Mouse (Mus musculus) embryonic facial prominence, embryonic 12.5 days (tissue): Measurements from ENCODE around the gene Tsr2. TPM values are rescaled to one million over a fixed set of nuclear protein-coding genes. Genes with fewer than 3 reads are reported as not detected.
A peak's percentile ranks its signal among the peaks of the same experiment; 100 is the strongest.

Experiments
- ATAC-seq: fragments of 200-750 bp; cut with Nextera tagmentation; 2 replicates; pipeline ENCODE4 v1.8.0; 2017; ENCODE audit not compliant: insufficient number of reproducible peaks, insufficient read depth, low FRiP score, low TSS enrichment
- H3K27ac ChIP-seq: fragments of 300-500 bp; sonication (generic); 2 replicates; pipeline ENCODE4 v1.5.1; 2016; ENCODE audit warnings: mild to moderate bottlenecking
- H3K27me3 ChIP-seq: fragments of 300-500 bp; sonication (generic); 2 replicates; pipeline ENCODE4 v1.6.1; 2016; ENCODE audit warnings: mild to moderate bottlenecking, moderate library complexity
- H3K36me3 ChIP-seq: fragments of 300-500 bp; sonication (generic); 2 replicates; pipeline ENCODE4 v1.6.1; 2016; ENCODE audit warnings: mild to moderate bottlenecking
- H3K4me1 ChIP-seq: fragments of 300-500 bp; sonication (generic); 2 replicates; pipeline ENCODE4 v1.6.1; 2016
- H3K4me2 ChIP-seq: fragments of 300-500 bp; sonication (generic); replicated peaks from 2 replicates; pipeline ENCODE4 v1.6.1; 2016; ENCODE audit warnings: mild to moderate bottlenecking, moderate library complexity
- H3K4me3 ChIP-seq: fragments of 300-500 bp; sonication (generic); 2 replicates; pipeline ENCODE4 v1.5.1; 2016; ENCODE audit warnings: mild to moderate bottlenecking
- H3K9ac ChIP-seq: fragments of 300-500 bp; sonication (generic); 2 replicates; pipeline ENCODE4 v1.6.1; 2016; ENCODE audit warnings: mild to moderate bottlenecking, moderate library complexity
- H3K9me3 ChIP-seq: fragments of 300-500 bp; sonication (generic); 2 replicates; pipeline ENCODE4 v1.6.1; 2016; ENCODE audit warnings: mild to moderate bottlenecking, moderate library complexity
- WGBS: fragments of 180-500 bp; shearing (Covaris S2); methylation state at CpG from one replicate; pipeline ENCODE4 v1.1.7; 2016; 5-methylcytosine and 5-hydroxymethylcytosine counted together
- polyA plus RNA-seq: library from polyadenylated mRNA; unstranded; fragments of >200 nt; fragmentation: Nextera tagmentation; extraction: Ambion mirVana; gene quantifications from 2 replicates; pipeline ENCODE4 v1.2.1, GENCODE M21; 2016

Gene Tsr2
- polyA plus RNA-seq: 45.4 and 47.8 TPM in 2 replicates

GRCm38 (mm10) chrX:151096171-151097058 lies at the start of gene Tsr2:
Tsr2 (minus strand) TSS chrX:151096543.
- H3K36me3 ChIP-seq: no peaks in the 10 kb centered on the region
- H3K4me1 ChIP-seq: no peaks in the 10 kb centered on the region
- no peaks in the 10 kb centered on the region for H3K9me3 ChIP-seq
- H3K27me3 ChIP-seq: no peaks in the 10 kb centered on the region
- 28% methylated on average over 35 of the region's 35 CpGs for WGBS
- H3K27ac ChIP-seq: no peak within 1 kb of the TSS
- peak; percentile 81 for ATAC-seq
- peak within 1 kb of the TSS; percentile 52 for H3K9ac ChIP-seq
- peak within 1 kb of the TSS; percentile 55 for H3K4me2 ChIP-seq
- H3K4me3 ChIP-seq: peak within 1 kb of the TSS; percentile 60

DNA sequence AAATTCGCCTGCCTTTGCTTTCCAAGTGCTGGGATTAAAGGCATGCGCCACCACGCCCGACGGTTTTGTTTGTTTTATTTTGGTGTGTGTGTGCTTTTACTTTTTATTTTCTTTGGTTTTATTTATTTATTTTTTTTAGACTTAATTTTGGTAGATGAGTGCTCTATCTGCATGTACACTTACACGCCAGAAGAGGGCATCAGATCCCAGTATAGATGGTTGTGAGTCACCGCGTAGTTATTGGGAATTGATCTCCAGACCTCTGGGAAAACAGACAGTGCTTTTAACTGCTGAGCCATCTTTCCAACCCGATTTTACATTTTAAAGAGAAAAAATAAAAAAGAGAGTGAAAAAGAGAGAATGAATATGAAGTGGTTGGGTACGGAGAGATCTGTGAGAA lies 36.4 kb upstream of the Tsr2 start:
- Histone ChIP-seq H3K9me3 (no peaks in the 10 kb centered on the region), H3K36me3 (no peaks in the 10 kb centered on the region), H3K27ac (no peak overlapping the region), H3K27me3 (no peaks in the 10 kb centered on the region), H3K4me2 (no peak overlapping the region), H3K9ac (no peak overlapping the region), H3K4me3 (no peak overlapping the region), H3K4me1 (no peaks in the 10 kb centered on the region)
- WGBS: 16% methylated on average over 9 of the region's 10 CpGs
- ATAC-seq: no peak

DNA sequence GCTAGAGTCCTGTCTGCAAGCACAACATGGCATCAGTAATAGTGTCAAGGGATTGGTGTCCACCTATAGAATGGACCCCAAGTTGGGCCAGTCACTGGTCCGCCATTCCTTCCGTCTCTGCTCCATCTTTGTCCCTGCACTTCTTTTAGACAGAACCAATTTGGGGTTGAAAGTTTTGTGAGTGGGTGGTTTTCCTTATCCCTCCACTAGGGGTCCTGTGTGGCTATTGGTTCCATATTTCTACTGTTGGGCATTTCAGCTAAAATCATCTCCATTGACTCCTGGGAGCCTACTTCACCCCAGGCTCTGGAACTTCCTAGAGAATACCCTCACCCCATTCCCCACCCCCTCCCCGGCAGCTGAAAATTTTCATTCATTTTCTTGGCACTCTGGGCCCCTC lies 34.1 kb upstream of the Tsr2 start:
- Histone ChIP-seq H3K9ac (no peak overlapping the region), H3K36me3 (no peaks in the 10 kb centered on the region), H3K27ac (no peak overlapping the region), H3K27me3 (no peaks in the 10 kb centered on the region), H3K4me2 (no peak overlapping the region), H3K4me3 (no peak overlapping the region), H3K9me3 (no peaks in the 10 kb centered on the region), H3K4me1 (no peaks in the 10 kb centered on the region)
- ATAC-seq: no peak
- WGBS: 85% methylated on average over 3 of the region's 3 CpGs

DNA sequence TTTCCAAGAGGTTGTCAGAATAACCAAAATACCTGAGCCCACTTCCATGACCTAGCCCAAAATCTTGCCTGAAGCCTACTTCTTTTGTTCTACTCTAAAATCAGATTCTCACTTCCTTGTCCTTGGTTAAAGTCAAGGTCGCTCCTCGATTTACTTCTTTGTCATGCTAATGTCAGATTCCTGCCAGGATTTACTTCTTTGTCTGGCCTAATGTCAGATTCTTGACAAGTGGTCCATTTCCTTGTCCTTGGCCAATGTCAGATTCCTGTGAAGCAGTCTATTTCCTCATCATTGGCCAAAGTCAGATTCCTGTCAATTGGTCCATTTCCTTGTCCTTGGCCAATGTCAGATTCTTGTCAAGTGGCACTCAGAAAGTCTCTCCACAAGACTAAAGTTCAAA lies 27.6 kb upstream of the Tsr2 start:
- no peak overlapping the region for H3K27ac ChIP-seq
- no peak overlapping the region for H3K4me2 ChIP-seq
- no peaks in the 10 kb centered on the region for H3K36me3 ChIP-seq
- no peak overlapping the region for H3K4me3 ChIP-seq
- no peaks in the 10 kb centered on the region for H3K27me3 ChIP-seq
- H3K9me3 ChIP-seq: no peaks in the 10 kb centered on the region
- ATAC-seq: no peak
- H3K4me1 ChIP-seq: no peaks in the 10 kb centered on the region
- H3K9ac ChIP-seq: no peak overlapping the region
- 66% methylated on average over 2 of the region's 2 CpGs for WGBS

DNA sequence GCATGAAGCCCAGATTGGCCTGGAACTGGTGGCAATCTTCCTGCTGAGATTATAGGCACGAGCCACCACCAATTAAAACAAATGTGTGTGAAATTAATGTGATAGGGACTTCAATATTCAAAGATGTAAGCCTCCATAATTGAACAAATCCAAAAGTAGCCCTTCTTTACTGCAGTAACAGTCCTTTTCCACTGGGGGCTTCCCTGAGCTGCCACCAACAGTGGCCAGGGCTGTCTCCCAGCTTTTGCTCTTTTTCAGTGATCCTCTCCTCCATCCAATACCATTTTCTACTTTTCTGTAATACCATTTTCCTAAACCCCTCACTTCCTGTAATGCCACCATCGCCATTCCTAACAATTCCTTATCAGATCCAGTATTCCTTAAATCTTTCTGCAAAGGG lies 21.1 kb upstream of the Tsr2 start:
- H3K9me3 ChIP-seq: no peaks in the 10 kb centered on the region
- 10% methylated on average over 2 of the region's 2 CpGs for WGBS
- H3K27ac ChIP-seq: no peak overlapping the region
- no peaks in the 10 kb centered on the region for H3K4me1 ChIP-seq
- H3K4me3 ChIP-seq: no peak overlapping the region
- ATAC-seq: no peak
- H3K27me3 ChIP-seq: no peaks in the 10 kb centered on the region
- H3K9ac ChIP-seq: no peak overlapping the region
- H3K36me3 ChIP-seq: no peaks in the 10 kb centered on the region
- H3K4me2 ChIP-seq: no peak overlapping the region

GRCm38 (mm10) chrX:151116795-151117194 lies 20.5 kb upstream of the Tsr2 start:
- Histone ChIP-seq H3K27me3 (no peaks in the 10 kb centered on the region), H3K36me3 (no peaks in the 10 kb centered on the region), H3K9ac (no peak overlapping the region), H3K4me3 (no peak overlapping the region), H3K4me2 (no peak overlapping the region), H3K9me3 (no peaks in the 10 kb centered on the region), H3K27ac (no peak overlapping the region), H3K4me1 (no peaks in the 10 kb centered on the region)
- no peak for ATAC-seq
- 12% methylated on average over 7 of the region's 7 CpGs for WGBS

- no peak for ATAC-seq
- Histone ChIP-seq H3K27me3 (peaks cover 2% of the 10 kb centered on the region; the same call in 1 of the 2 replicates), H3K9me3 (no peaks in the 10 kb centered on the region), H3K4me2 (no peak overlapping the region), H3K36me3 (no peaks in the 10 kb centered on the region), H3K4me1 (no peaks in the 10 kb centered on the region), H3K4me3 (no peak overlapping the region), H3K27ac (no peak overlapping the region), H3K9ac (no peak overlapping the region)
- 51% methylated on average over 7 of the region's 7 CpGs for WGBS
Observed at GRCm38 (mm10) chrX:151107301-151108067, 11.1 kb upstream of the Tsr2 start.

DNA sequence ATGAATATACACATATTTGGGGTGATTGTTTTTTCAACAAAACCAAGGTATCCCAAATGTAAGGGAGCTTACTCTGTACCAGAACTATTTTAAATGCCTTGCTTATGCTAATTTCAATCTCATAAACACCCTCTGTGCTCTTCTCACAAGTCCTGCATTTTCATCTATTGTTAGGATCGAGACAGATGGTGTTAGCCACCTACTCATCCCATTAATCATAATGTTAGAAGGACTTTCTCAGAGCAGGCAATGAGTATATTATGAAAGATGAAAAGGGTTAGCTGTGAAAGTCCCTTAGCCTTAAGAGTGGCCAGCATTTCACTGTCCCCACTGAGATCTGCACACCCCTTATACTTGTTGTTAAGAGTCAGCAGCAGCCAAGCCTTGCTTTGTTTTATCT lies 8.9 kb downstream of the Tsr2 start:
- 84% methylated on average over 1 of the region's 1 CpGs for WGBS
- Histone ChIP-seq H3K4me2 (no peak overlapping the region), H3K4me3 (no peak overlapping the region), H3K27ac (no peak overlapping the region), H3K4me1 (no peaks in the 10 kb centered on the region), H3K9ac (no peak overlapping the region), H3K27me3 (no peaks in the 10 kb centered on the region), H3K9me3 (no peaks in the 10 kb centered on the region), H3K36me3 (peaks cover 44% of the 10 kb centered on the region)
- ATAC-seq: no peak

DNA sequence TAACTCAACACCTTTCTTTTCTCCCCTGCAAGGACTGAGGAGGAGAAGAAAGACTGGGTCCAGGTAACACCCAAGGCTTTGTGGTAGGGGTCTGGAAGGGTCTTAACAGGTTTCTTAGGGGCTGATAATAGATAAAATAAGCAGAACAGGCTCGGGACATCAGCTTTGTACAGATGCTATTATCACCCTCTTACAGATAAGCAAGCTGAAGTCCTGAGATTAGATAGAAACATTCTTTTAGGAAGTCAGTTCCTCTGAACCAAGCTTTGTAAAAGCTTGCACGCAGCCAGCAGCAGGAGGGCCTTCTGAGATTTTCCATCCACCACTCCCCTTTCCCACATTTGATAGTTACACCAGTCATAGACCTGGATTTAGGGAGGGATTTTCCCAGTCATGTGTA lies 10.7 kb downstream of the Tsr2 start:
- Histone ChIP-seq H3K27me3 (no peaks in the 10 kb centered on the region), H3K27ac (no peak overlapping the region), H3K4me1 (no peaks in the 10 kb centered on the region), H3K4me2 (no peak overlapping the region), H3K9me3 (no peaks in the 10 kb centered on the region), H3K9ac (no peak overlapping the region), H3K4me3 (no peak overlapping the region), H3K36me3 (peaks cover 43% of the 10 kb centered on the region)
- 79% methylated on average over 2 of the region's 2 CpGs for WGBS
- ATAC-seq: no peak

DNA sequence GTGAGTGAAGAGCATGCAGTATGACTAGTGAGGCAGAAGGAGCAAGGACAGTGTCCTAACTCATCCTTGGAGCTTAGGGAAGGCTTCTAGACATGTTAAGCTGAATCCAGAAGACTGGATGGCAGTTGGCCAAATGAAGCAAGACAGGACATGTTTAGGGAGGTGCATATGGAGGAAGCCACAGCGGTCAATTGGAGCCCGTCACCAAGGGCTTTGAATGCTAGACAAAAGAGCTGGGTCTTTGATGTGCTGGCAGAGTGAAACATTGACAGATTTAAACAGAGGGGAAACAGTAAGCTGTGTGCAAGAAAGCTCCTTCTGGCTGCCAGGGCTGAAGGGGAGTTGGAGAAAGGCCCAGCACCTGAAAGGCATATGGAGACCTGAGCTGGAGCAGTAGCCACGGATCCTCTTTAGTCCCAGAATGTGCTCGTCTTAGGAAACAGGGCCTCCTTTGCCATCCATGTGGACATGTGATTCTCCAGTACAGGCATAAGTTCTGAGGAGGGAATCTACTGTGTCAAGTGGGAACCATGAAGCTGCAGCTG lies 19.3 kb downstream of the Tsr2 start:
- peaks cover 17% of the 10 kb centered on the region for H3K36me3 ChIP-seq
- WGBS: 81% methylated on average over 4 of the region's 4 CpGs
- H3K9me3 ChIP-seq: no peaks in the 10 kb centered on the region
- no peak overlapping the region for H3K4me2 ChIP-seq
- H3K27me3 ChIP-seq: no peaks in the 10 kb centered on the region
- no peak overlapping the region for H3K27ac ChIP-seq
- no peaks in the 10 kb centered on the region for H3K4me1 ChIP-seq
- no peak overlapping the region for H3K9ac ChIP-seq
- ATAC-seq: no peak
- no peak overlapping the region for H3K4me3 ChIP-seq

GRCm38 (mm10) chrX:151076007-151076406 lies 20.3 kb downstream of the Tsr2 start:
- no peaks in the 10 kb centered on the region for H3K4me1 ChIP-seq
- H3K27me3 ChIP-seq: no peaks in the 10 kb centered on the region
- 93% methylated on average over 5 of the region's 5 CpGs for WGBS
- H3K9me3 ChIP-seq: no peaks in the 10 kb centered on the region
- H3K4me2 ChIP-seq: no peak overlapping the region
- ATAC-seq: no peak
- H3K36me3 ChIP-seq: peaks cover 21% of the 10 kb centered on the region
- no peak overlapping the region for H3K4me3 ChIP-seq
- H3K27ac ChIP-seq: no peak overlapping the region
- no peak overlapping the region for H3K9ac ChIP-seq

- Histone ChIP-seq H3K27ac (no peak overlapping the region), H3K4me2 (no peak overlapping the region), H3K9ac (no peak overlapping the region), H3K9me3 (no peaks in the 10 kb centered on the region), H3K27me3 (no peaks in the 10 kb centered on the region), H3K36me3 (peaks cover 44% of the 10 kb centered on the region), H3K4me3 (no peak overlapping the region), H3K4me1 (no peaks in the 10 kb centered on the region)
- ATAC-seq: no peak
- 92% methylated on average over 5 of the region's 5 CpGs for WGBS
Observed at GRCm38 (mm10) chrX:151067876-151068275, 28.5 kb downstream of the Tsr2 start.
